Mouse (Mus musculus) spleen, adult 2 months (tissue): Measurements from ENCODE around the gene Cntnap2. TPM values are rescaled to one million over a fixed set of nuclear protein-coding genes. Genes with fewer than 3 reads are reported as not detected.

ENCODE experiments used
- DNase-seq, 2 experiments: peaks; one replicate each; pipeline versions ENCODE4 v3.0.0 to v3.0.0-alpha.2; 2012 to 2021; ENCODE audit warnings: low spot score in 2 of 2, low read depth in 1 of 2
- H3K27ac ChIP-seq: fragments of 200-500 bp; 2 replicates; pipeline ENCODE4 v1.5.1; 2012; ENCODE audit warnings: low read length, inconsistent platforms; ENCODE audit not compliant: insufficient read depth
- H3K27me3 ChIP-seq: fragments of 200-500 bp; 2 replicates; pipeline ENCODE4 v1.6.1; 2012; ENCODE audit warnings: mild to moderate bottlenecking, moderate library complexity, low read length, inconsistent platforms; ENCODE audit not compliant: control insufficient read depth, insufficient read depth
- H3K36me3 ChIP-seq: fragments of 200-500 bp; 2 replicates; pipeline ENCODE4 v1.6.1; 2012; ENCODE audit warnings: mild to moderate bottlenecking, low read length, inconsistent platforms; ENCODE audit not compliant: control insufficient read depth, insufficient read depth
- H3K4me1 ChIP-seq: fragments of 200-500 bp; 2 replicates; pipeline ENCODE4 v1.6.1; 2011; ENCODE audit warnings: inconsistent platforms; ENCODE audit not compliant: control insufficient read depth, insufficient read depth, insufficient read length
- H3K4me3 ChIP-seq: fragments of 200-500 bp; 2 replicates; pipeline ENCODE4 v1.5.1; 2011; ENCODE audit warnings: mild to moderate bottlenecking, inconsistent platforms; ENCODE audit not compliant: insufficient read depth, insufficient read length; ENCODE audit errors: extremely low read depth
- CTCF ChIP-seq: fragments of 200-500 bp; IDR thresholded peaks from 2 replicates; pipeline ENCODE4 v1.5.1; 2011; ENCODE audit warnings: mild to moderate bottlenecking, inconsistent platforms; ENCODE audit not compliant: insufficient read depth, insufficient read length, insufficient replicate concordance; ENCODE audit errors: extremely low read depth
- POLR2A ChIP-seq: fragments of 200-500 bp; IDR thresholded peaks from 2 replicates; pipeline ENCODE4 v1.6.1; 2011; ENCODE audit warnings: low read depth, low read length, inconsistent platforms
- WGBS: fragments of 180-500 bp; shearing (Covaris S2); methylation state at CpG from one replicate; pipeline ENCODE4 v1.1.7; 2018; 5-methylcytosine and 5-hydroxymethylcytosine counted together
- polyA plus RNA-seq: library from polyadenylated mRNA; depleted of rRNA; stranded (reverse); fragments of >200 nt; gene quantifications from 2 replicates; pipeline ENCODE4 v1.2.3, GENCODE M21; 2012

The Cntnap2 gene
- polyA plus RNA-seq, 1 experiment = not detected

DNA sequence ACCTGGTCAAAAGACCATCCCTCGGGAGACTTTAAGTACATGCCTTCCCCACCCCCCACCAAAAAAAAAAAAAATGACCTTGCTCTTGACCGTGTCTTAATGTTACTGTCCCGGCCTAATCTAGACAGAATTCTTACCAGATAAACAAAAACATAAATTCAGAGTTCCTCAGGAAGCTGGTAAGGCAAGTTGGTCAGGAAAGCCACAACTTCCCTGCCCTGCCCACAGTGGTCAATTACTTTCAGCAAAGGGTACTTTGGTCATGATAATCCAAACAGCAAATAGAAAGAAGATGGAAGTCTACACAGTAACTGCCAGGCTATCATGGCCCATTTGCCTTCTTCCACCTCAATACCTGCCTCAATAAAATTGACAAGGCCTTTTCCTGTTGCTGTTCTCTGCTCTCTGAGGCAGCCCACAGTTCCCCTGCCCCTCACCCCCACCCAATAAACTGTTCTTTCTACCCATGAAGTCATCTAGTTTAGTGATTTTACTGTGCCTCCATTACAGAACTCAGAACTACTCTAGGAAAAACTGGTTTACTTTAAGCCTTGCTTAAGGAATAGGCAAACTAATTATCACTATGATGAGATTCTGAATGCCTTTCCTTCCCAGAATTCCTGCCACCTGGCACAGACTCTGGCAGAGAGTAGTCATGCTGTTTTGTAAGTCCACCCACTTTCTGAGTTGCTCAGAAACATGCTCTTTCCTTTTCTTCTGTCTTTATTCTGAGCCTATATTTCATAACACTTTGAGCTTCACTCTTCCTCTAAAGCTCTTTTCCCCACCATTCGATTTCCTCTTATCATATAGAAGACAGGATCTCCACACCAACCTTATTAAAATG lies 1743.3 kb downstream of the Cntnap2 start:
- TF ChIP-seq POLR2A (no peak), CTCF (no peak)
- no peak for DNase-seq
- H3K27me3 ChIP-seq = no peaks in the 10 kb centered on the region
- H3K27ac ChIP-seq = no peak overlapping the region
- no peaks in the 10 kb centered on the region for H3K36me3 ChIP-seq
- H3K4me1 ChIP-seq = no peaks in the 10 kb centered on the region
- WGBS = 44% methylated on average over 4 of the region's 4 CpGs
- H3K4me3 ChIP-seq = no peak overlapping the region

DNA sequence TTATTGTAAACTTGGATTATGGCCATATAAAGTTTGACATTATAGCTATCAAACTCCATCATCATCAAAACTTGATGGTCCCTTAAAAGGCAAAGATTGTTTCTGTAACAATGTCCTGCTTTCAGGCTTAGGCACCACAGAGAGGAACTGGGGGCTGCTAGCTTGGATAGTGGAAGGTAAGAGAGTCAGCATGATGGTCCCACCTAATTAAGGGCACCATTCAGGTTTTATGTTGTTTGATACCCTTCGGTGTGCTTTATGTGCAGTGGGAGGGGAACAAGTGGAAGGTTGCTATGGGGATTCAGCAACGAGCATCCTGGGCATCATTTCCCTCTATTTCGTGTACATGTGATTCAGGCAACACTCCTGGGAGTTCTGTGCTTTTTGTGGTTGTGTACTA lies 1797.5 kb downstream of the Cntnap2 start:
- Histone ChIP-seq H3K4me1 (no peaks in the 10 kb centered on the region), H3K27me3 (no peaks in the 10 kb centered on the region), H3K4me3 (no peak overlapping the region), H3K36me3 (no peaks in the 10 kb centered on the region), H3K27ac (no peak overlapping the region)
- WGBS = 78% methylated on average over 3 of the region's 3 CpGs
- no peak for DNase-seq
- TF ChIP-seq POLR2A (no peak), CTCF (no peak)

DNA sequence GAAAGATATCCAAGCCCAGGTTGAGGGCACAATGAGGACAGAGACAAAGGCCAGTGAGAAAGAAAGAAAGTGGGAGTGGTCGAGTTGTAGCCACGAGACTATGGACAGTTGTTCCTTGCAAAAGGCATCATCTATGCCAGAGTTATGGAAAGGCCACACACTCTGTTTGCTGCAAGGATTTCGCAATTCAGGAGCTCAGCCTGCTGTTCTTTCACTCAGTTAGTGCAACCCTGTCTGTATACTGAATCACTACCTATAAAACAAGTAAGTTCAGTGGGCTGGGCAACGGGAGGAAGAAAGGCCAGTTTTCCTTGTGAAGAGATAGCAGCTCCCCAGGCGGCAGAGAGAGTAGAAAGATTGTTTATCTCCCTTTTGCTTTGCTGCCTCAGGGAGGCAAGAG lies 1801.9 kb downstream of the Cntnap2 start:
- Histone ChIP-seq H3K4me1 (no peaks in the 10 kb centered on the region), H3K36me3 (no peaks in the 10 kb centered on the region), H3K27ac (no peak overlapping the region), H3K4me3 (no peak overlapping the region), H3K27me3 (no peaks in the 10 kb centered on the region)
- DNase-seq = no peak
- WGBS = 63% methylated on average over 5 of the region's 5 CpGs
- no peak for TF ChIP-seq POLR2A
- TF ChIP-seq CTCF = no peak

DNA sequence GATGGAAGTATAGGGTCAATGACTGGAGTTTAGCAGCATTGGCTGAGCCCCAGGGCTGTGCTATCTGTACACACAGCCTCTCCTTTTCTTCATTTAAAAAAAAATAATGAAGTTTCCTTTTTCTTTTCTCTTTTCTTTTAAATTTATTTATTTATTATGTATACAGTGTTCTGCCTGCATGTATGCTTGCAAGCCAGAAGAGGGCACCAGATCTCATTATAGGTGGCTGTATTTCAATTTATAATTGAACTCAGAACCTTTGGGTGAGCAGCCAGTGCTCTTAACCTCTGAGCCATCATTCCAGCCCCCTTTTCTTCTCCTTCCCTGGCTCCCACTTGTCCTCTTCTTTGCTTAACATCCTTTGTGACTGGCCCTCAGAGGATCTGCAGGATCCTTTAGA lies 1807.2 kb downstream of the Cntnap2 start:
- Histone ChIP-seq H3K27me3 (no peaks in the 10 kb centered on the region), H3K36me3 (no peaks in the 10 kb centered on the region), H3K27ac (no peak overlapping the region), H3K4me1 (no peaks in the 10 kb centered on the region), H3K4me3 (no peak overlapping the region)
- no peak for TF ChIP-seq POLR2A
- no peak for TF ChIP-seq CTCF
- DNase-seq = no peak

DNA sequence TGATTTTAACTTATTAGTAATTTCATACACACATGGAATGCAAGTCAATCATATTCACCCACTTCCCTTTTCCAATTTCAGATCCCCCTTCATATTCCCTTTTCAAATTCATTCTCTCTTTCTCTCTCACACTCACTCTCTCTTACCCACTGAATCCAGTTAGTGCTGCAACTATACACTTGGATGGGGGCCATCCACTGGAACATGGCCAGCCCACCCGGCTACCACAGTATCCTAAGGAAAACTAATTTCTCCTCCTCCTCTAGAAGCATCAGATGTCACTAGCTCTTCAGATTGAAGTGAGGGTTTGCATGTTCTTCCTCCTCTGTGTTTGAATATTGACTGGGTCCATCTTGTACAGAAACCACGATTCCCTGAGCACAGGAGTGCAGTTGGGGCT lies 1827.1 kb downstream of the Cntnap2 start:
- no peak for DNase-seq
- H3K4me3 ChIP-seq = no peak overlapping the region
- WGBS = 78% methylated on average over 2 of the region's 2 CpGs
- H3K27ac ChIP-seq = no peak overlapping the region
- TF ChIP-seq POLR2A (no peak), CTCF (no peak)
- H3K36me3 ChIP-seq = no peaks in the 10 kb centered on the region
- H3K27me3 ChIP-seq = no peaks in the 10 kb centered on the region
- H3K4me1 ChIP-seq = no peaks in the 10 kb centered on the region

DNA sequence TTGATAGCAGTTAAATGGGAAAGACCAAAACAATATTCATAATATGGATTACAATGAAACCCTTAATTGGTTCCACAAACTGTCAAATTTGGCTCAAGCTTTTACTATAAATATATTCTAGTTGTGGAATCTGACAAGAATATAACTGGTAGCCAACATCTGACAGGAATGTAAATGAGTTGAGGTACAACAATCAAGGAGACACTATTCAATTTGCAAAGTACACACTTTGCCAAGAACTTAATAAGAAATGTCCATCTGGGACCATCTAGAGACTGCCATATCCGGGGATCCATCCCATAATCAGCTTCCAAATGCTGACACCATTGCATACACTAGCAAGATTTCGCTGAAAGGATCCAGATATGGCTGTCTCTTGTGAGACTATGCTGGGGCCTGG lies 1850.0 kb downstream of the Cntnap2 start:
- Histone ChIP-seq H3K4me3 (no peak overlapping the region), H3K27me3 (no peaks in the 10 kb centered on the region), H3K27ac (no peak overlapping the region), H3K4me1 (no peaks in the 10 kb centered on the region), H3K36me3 (no peaks in the 10 kb centered on the region)
- TF ChIP-seq CTCF (no peak), POLR2A (no peak)
- no peak for DNase-seq
- 77% methylated on average over 2 of the region's 2 CpGs for WGBS

DNA sequence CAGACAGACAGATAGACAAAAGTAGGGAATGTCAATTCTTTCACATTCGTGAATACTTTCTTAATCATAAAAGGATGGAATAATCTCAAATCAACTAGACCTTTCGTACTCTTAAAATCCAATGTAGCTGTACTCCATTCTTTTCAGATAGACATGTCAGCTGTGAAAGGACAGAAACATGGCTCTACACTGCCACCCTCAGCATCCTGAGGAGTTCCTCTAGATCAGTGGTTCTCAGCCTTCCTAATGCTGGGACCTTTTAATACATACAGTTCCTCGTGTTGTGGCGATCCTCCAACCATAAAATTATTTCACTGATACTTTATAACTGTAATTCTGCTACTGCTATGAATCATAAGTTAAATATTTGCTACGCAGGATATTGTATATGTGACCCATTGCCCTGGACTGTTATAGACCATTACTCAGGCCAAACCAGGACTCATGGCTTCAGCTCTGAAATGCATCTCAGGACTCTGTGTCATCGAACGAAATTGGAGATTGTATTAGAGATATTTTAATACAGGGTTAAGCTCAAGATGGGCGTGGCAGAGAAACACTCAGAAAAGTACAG lies 1859.6 kb downstream of the Cntnap2 start:
- 81% methylated on average over 8 of the region's 8 CpGs for WGBS
- no peak for DNase-seq
- Histone ChIP-seq H3K27me3 (no peaks in the 10 kb centered on the region), H3K4me1 (no peaks in the 10 kb centered on the region), H3K36me3 (no peaks in the 10 kb centered on the region), H3K27ac (no peak overlapping the region), H3K4me3 (no peak overlapping the region)
- no peak for TF ChIP-seq CTCF
- TF ChIP-seq POLR2A = no peak
